In genomic region chr2:8380246-8380645, GRCm38 (mm10) we compare ENCODE assay signal across 8 mouse cellular contexts.
DNase-seq lines count a peak whose midpoint lies in the region; ATAC-seq and TF ChIP-seq lines count a peak whose summit lies in the region.

No protein-coding gene starts in this region.

- ATAC-seq in hindbrain, embryonic 11.5 days (ENCODE audit: low FRiP score) = no peak
- peak; percentile 68; the same call in 1 of the 2 replicates for ATAC-seq in kidney, postnatal 0 days (replicated peaks; ENCODE audit: low FRiP score, low read depth)
- ATAC-seq in granulocyte monocyte progenitor cell, adult 5-6 weeks (replicated peaks; ENCODE audit: poor library complexity, severe bottlenecking) = no peak

- peak; percentile 63; the same call in 1 of the 2 replicates for TF ChIP-seq CTCF in embryonic fibroblast, embryonic 13.5 days (IDR thresholded peaks at IDR 0.05; ENCODE audit: borderline replicate concordance, insufficient read depth, low read length)
- TF ChIP-seq CTCF in kidney, postnatal 0 days (IDR thresholded peaks at IDR 0.05; ENCODE audit: low read depth) = peak; percentile 73

- H3K9ac ChIP-seq in hindbrain, embryonic 11.5 days (ENCODE audit: low read depth, low read length) = no peak overlapping the region
- no peak overlapping the region for H3K9ac ChIP-seq in kidney, postnatal 0 days (ENCODE audit: low read depth, low read length)

- no peaks in the 10 kb centered on the region for H3K27me3 ChIP-seq in hindbrain, embryonic 11.5 days (ENCODE audit: control insufficient read depth, insufficient read depth, low read length)
- H3K27me3 ChIP-seq in hindbrain, embryonic 10.5 days (ENCODE audit: insufficient read depth, poor library complexity, severe bottlenecking) = no peaks in the 10 kb centered on the region
- H3K27me3 ChIP-seq in kidney, postnatal 0 days (ENCODE audit: insufficient read depth, low read length) = no peaks in the 10 kb centered on the region

- H3K36me3 ChIP-seq in hindbrain, embryonic 11.5 days (ENCODE audit: control insufficient read depth, insufficient read depth, low read length) = no peaks in the 10 kb centered on the region
- no peaks in the 10 kb centered on the region for H3K36me3 ChIP-seq in hindbrain, embryonic 10.5 days
- H3K36me3 ChIP-seq in kidney, postnatal 0 days (ENCODE audit: insufficient read depth, low read length) = no peaks in the 10 kb centered on the region

- H3K4me2 ChIP-seq in hindbrain, embryonic 11.5 days (replicated peaks; ENCODE audit: low read depth, low read length) = no peak overlapping the region
- no peak overlapping the region for H3K4me2 ChIP-seq in kidney, postnatal 0 days (ENCODE audit: low read length)

- no peaks in the 10 kb centered on the region for H3K9me3 ChIP-seq in hindbrain, embryonic 11.5 days (ENCODE audit: control insufficient read depth, low read length)
- H3K9me3 ChIP-seq in hindbrain, embryonic 10.5 days = peaks cover 8% of the 10 kb centered on the region
- H3K9me3 ChIP-seq in kidney, postnatal 0 days (replicated peaks; ENCODE audit: low read length) = no peaks in the 10 kb centered on the region

- 59% methylated on average over 1 of the region's 1 CpGs for WGBS in hindbrain, embryonic 11.5 days
- 59% methylated on average over 1 of the region's 1 CpGs for WGBS in hindbrain, embryonic 10.5 days
- WGBS in kidney, postnatal 0 days = 32% methylated on average over 1 of the region's 1 CpGs

- H3K27ac ChIP-seq in hindbrain, embryonic 11.5 days (ENCODE audit: low read depth, low read length) = no peak overlapping the region
- H3K27ac ChIP-seq in hindbrain, embryonic 10.5 days = no peak overlapping the region
- H3K27ac ChIP-seq in embryonic fibroblast, embryonic 13.5 days (ENCODE audit: insufficient read depth, low read length) = no peak overlapping the region
- no peak overlapping the region for H3K27ac ChIP-seq in kidney, postnatal 0 days

- DNase-seq in hindbrain, embryonic 11.5 days (ENCODE audit: low spot score) = peak; percentile 50
- no peak for DNase-seq in hindbrain, embryonic 10.5 days (ENCODE audit: low spot score)
- peak; percentile 31 for DNase-seq in adipocyte (ENCODE audit: low spot score)
- DNase-seq in kidney, postnatal 0 days (ENCODE audit: low spot score) = peak; percentile 81
- DNase-seq in lung, postnatal 14 days = peak; percentile 29
- no peak for DNase-seq in spleen, adult 18-20 months

- no peak overlapping the region for H3K4me3 ChIP-seq in hindbrain, embryonic 11.5 days (ENCODE audit: low read depth, low read length)
- H3K4me3 ChIP-seq in hindbrain, embryonic 10.5 days = no peak overlapping the region
- H3K4me3 ChIP-seq in embryonic fibroblast, embryonic 13.5 days (ENCODE audit: insufficient read depth, low read length) = no peak overlapping the region
- H3K4me3 ChIP-seq in kidney, postnatal 0 days (replicated peaks; ENCODE audit: low read depth, low read length) = no peak overlapping the region

- TF ChIP-seq POLR2A in embryonic fibroblast, embryonic 13.5 days (IDR thresholded peaks at IDR 0.05; ENCODE audit: low read depth, low read length) = no peak

- no peaks in the 10 kb centered on the region for H3K4me1 ChIP-seq in hindbrain, embryonic 11.5 days (replicated peaks; ENCODE audit: control insufficient read depth, insufficient read depth, low read length)
- H3K4me1 ChIP-seq in hindbrain, embryonic 10.5 days (replicated peaks) = no peaks in the 10 kb centered on the region
- no peaks in the 10 kb centered on the region for H3K4me1 ChIP-seq in embryonic fibroblast, embryonic 13.5 days (ENCODE audit: control insufficient read depth, insufficient read depth, low read length)
- H3K4me1 ChIP-seq in kidney, postnatal 0 days (replicated peaks; ENCODE audit: insufficient read depth, low read length) = no peaks in the 10 kb centered on the region

Comparison
In these comparisons a context has a peak if more than half of its experiments do, and no peak if none do; other contexts are left out.
1. DNase-seq: peak in hindbrain, embryonic 11.5 days (single experiment), adipocyte (single experiment), kidney, postnatal 0 days (single experiment) and lung, postnatal 14 days (single experiment); none in hindbrain, embryonic 10.5 days (single experiment) and spleen, adult 18-20 months (0 of 2).